Mouse (Mus musculus): ENCODE measurements around the gene 1700025G04Rik. TPM values are rescaled to one million over a fixed set of nuclear protein-coding genes. Genes with fewer than 3 reads are reported as not detected.

The 1700025G04Rik gene
- total and polyA plus RNA-seq, 2 experiments from 2014 or later: 25.5 to 43.2 TPM

GRCm38 (mm10) chr1:152037589-152037988, 52.3 kb downstream of the 1700025G04Rik start:
- 69% methylated on average over 4 of the region's 4 CpGs for WGBS
- ATAC-seq (no peak), DNase-seq (no peak)
- no peaks in the 10 kb centered on the region for H3K27me3 ChIP-seq (ENCODE audit: insufficient read depth, low read length)
- no peak for TF ChIP-seq CTCF (IDR thresholded peaks at IDR 0.05; ENCODE audit: low read depth)
- H3K4me1 ChIP-seq (ENCODE audit: insufficient read depth): no peaks in the 10 kb centered on the region
- H3K9me3 ChIP-seq (ENCODE audit: low read length): no peaks in the 10 kb centered on the region
- no peak overlapping the region for H3K4me3 ChIP-seq (ENCODE audit: low read depth, low read length)
- H3K9ac ChIP-seq: no peak overlapping the region
- no peak overlapping the region for H3K27ac ChIP-seq (ENCODE audit: low read depth, low read length)
- no peaks in the 10 kb centered on the region for H3K36me3 ChIP-seq (ENCODE audit: insufficient read depth)
- H3K4me2 ChIP-seq (ENCODE audit: low read depth): no peak overlapping the region

- Histone ChIP-seq H3K4me1 (ENCODE audit: insufficient read depth) (no peaks in the 10 kb centered on the region), H3K27me3 (ENCODE audit: insufficient read depth, low read length) (no peaks in the 10 kb centered on the region), H3K4me2 (ENCODE audit: low read depth) (no peak overlapping the region), H3K9ac (no peak overlapping the region), H3K27ac (ENCODE audit: low read depth, low read length) (no peak overlapping the region), H3K36me3 (ENCODE audit: insufficient read depth) (no peaks in the 10 kb centered on the region), H3K9me3 (ENCODE audit: low read length) (no peaks in the 10 kb centered on the region), H3K4me3 (ENCODE audit: low read depth, low read length) (no peak overlapping the region)
- TF ChIP-seq CTCF (IDR thresholded peaks at IDR 0.05; ENCODE audit: low read depth): no peak
- DNase-seq (no peak), ATAC-seq (no peak)
- 60% methylated on average over 7 of the region's 7 CpGs for WGBS
Measured at GRCm38 (mm10) chr1:152034766-152035165, 55.2 kb downstream of the 1700025G04Rik start.

GRCm38 (mm10) chr1:152033731-152034130, 56.2 kb downstream of the 1700025G04Rik start:
- TF ChIP-seq CTCF (IDR thresholded peaks at IDR 0.05; ENCODE audit: low read depth): no peak
- no peaks in the 10 kb centered on the region for H3K36me3 ChIP-seq (ENCODE audit: insufficient read depth)
- no peak overlapping the region for H3K9ac ChIP-seq
- H3K27me3 ChIP-seq (ENCODE audit: insufficient read depth, low read length): no peaks in the 10 kb centered on the region
- ATAC-seq (no peak), DNase-seq (no peak)
- H3K27ac ChIP-seq (ENCODE audit: low read depth, low read length): no peak overlapping the region
- no peak overlapping the region for H3K4me2 ChIP-seq (ENCODE audit: low read depth)
- H3K4me1 ChIP-seq (ENCODE audit: insufficient read depth): no peaks in the 10 kb centered on the region
- no peak overlapping the region for H3K4me3 ChIP-seq (ENCODE audit: low read depth, low read length)
- H3K9me3 ChIP-seq (ENCODE audit: low read length): no peaks in the 10 kb centered on the region
- whole genome bisulfite sequencing: 64% methylated on average over 3 of the region's 3 CpGs

- H3K4me3 ChIP-seq (ENCODE audit: low read depth, low read length): no peak overlapping the region
- H3K9me3 ChIP-seq (ENCODE audit: low read length): no peaks in the 10 kb centered on the region
- DNase-seq (no peak), ATAC-seq (no peak)
- no peaks in the 10 kb centered on the region for H3K4me1 ChIP-seq (ENCODE audit: insufficient read depth)
- H3K27me3 ChIP-seq (ENCODE audit: insufficient read depth, low read length): no peaks in the 10 kb centered on the region
- TF ChIP-seq CTCF (IDR thresholded peaks at IDR 0.05; ENCODE audit: low read depth): no peak
- no peak overlapping the region for H3K27ac ChIP-seq (ENCODE audit: low read depth, low read length)
- no peak overlapping the region for H3K4me2 ChIP-seq (ENCODE audit: low read depth)
- 91% methylated on average over 5 of the region's 5 CpGs for WGBS
- no peak overlapping the region for H3K9ac ChIP-seq
- no peaks in the 10 kb centered on the region for H3K36me3 ChIP-seq (ENCODE audit: insufficient read depth)
Measured at GRCm38 (mm10) chr1:152032144-152032543, 57.8 kb downstream of the 1700025G04Rik start.

GRCm38 (mm10) chr1:152030546-152030945, 59.4 kb downstream of the 1700025G04Rik start:
- Histone ChIP-seq H3K27ac (ENCODE audit: low read depth, low read length) (no peak overlapping the region), H3K9ac (no peak overlapping the region), H3K36me3 (ENCODE audit: insufficient read depth) (no peaks in the 10 kb centered on the region), H3K4me1 (ENCODE audit: insufficient read depth) (no peaks in the 10 kb centered on the region), H3K4me2 (ENCODE audit: low read depth) (no peak overlapping the region), H3K27me3 (ENCODE audit: insufficient read depth, low read length) (no peaks in the 10 kb centered on the region), H3K9me3 (ENCODE audit: low read length) (no peaks in the 10 kb centered on the region), H3K4me3 (ENCODE audit: low read depth, low read length) (no peak overlapping the region)
- peak; percentile 55 for ATAC-seq
- no peak for DNase-seq
- TF ChIP-seq CTCF (IDR thresholded peaks at IDR 0.05; ENCODE audit: low read depth): no peak
- WGBS: 21% methylated on average over 6 of the region's 6 CpGs

- WGBS: 88% methylated on average over 4 of the region's 4 CpGs
Measured at GRCm38 (mm10) chr1:152028718-152029117, 61.2 kb downstream of the 1700025G04Rik start.

GRCm38 (mm10) chr1:152026762-152027161, 63.2 kb downstream of the 1700025G04Rik start:
- H3K9ac ChIP-seq: no peak overlapping the region
- no peak for TF ChIP-seq CTCF (IDR thresholded peaks at IDR 0.05; ENCODE audit: low read depth)
- H3K4me2 ChIP-seq (ENCODE audit: low read depth): no peak overlapping the region
- H3K27ac ChIP-seq (ENCODE audit: low read depth, low read length): peak overlapping the region; percentile 29; the same call in 1 of the 2 replicates
- no peaks in the 10 kb centered on the region for H3K27me3 ChIP-seq (ENCODE audit: insufficient read depth, low read length)
- no peaks in the 10 kb centered on the region for H3K36me3 ChIP-seq (ENCODE audit: insufficient read depth)
- peak; percentile 68 for DNase-seq
- H3K4me3 ChIP-seq (ENCODE audit: low read depth, low read length): no peak overlapping the region
- H3K4me1 ChIP-seq (ENCODE audit: insufficient read depth): no peaks in the 10 kb centered on the region
- no peaks in the 10 kb centered on the region for H3K9me3 ChIP-seq (ENCODE audit: low read length)
- peak; percentile 76 for ATAC-seq
- WGBS: 82% methylated on average over 4 of the region's 4 CpGs

More at GRCm38 (mm10) chr1:152028718-152029117, 61.2 kb downstream of the 1700025G04Rik start:
- Histone ChIP-seq H3K4me1 (ENCODE audit: insufficient read depth) (no peaks in the 10 kb centered on the region), H3K27me3 (ENCODE audit: insufficient read depth, low read length) (no peaks in the 10 kb centered on the region), H3K9me3 (ENCODE audit: low read length) (no peaks in the 10 kb centered on the region), H3K27ac (ENCODE audit: low read depth, low read length) (no peak overlapping the region), H3K4me3 (ENCODE audit: low read depth, low read length) (no peak overlapping the region), H3K4me2 (ENCODE audit: low read depth) (no peak overlapping the region), H3K9ac (no peak overlapping the region), H3K36me3 (ENCODE audit: insufficient read depth) (no peaks in the 10 kb centered on the region)
- TF ChIP-seq CTCF (IDR thresholded peaks at IDR 0.05; ENCODE audit: low read depth): no peak
- ATAC-seq: no peak
- DNase-seq: no peak
